Mouse (Mus musculus) lung, adult 2 months (tissue): Measurements from ENCODE around the gene Dgkq.

Experiments used
- CTCF ChIP-seq: fragments of 200-500 bp; IDR thresholded peaks from 2 replicates; pipeline ENCODE4 v1.5.1; 2011; ENCODE audit warnings: mild to moderate bottlenecking, low read length, control low read depth; ENCODE audit not compliant: insufficient read depth
- POLR2A ChIP-seq: fragments of 200-500 bp; IDR thresholded peaks from 2 replicates; pipeline ENCODE4 v1.6.1; 2011; ENCODE audit warnings: low read depth, mild to moderate bottlenecking, control low read depth, low read length, borderline replicate concordance; ENCODE audit errors: extremely low read depth

DNA sequence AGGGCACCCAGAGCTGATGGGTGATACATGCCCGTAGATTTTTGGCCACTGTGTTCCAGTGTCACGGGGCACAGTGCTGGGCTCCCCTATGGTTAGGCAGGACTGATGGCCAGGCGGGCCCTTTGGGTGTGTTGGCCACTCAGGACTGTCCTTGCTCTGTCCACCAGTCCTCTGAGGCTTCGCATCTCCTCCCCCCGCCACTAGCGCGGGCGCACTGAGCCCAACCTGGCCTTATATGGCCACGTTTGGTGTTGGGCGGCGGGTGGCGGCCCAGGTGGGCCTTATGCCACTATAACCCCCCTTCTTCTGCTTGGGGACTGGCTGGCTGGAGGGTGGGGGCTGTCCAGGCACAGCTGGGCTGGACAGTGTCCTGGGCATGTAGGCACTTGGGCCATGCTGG is 26.4 kb upstream of the Dgkq start:
- TF ChIP-seq CTCF (no peak), POLR2A (no peak)
